Mouse (Mus musculus): ENCODE data around the gene Olfr441. TPM values are rescaled to one million over a fixed set of nuclear protein-coding genes. Genes with fewer than 3 reads are reported as not detected.
A peak's percentile ranks its signal among the peaks of the same experiment; 100 is the strongest.
"Not testable (repeated sequence)": the region's sequence is repeated elsewhere in the genome, so short reads cannot be mapped to it uniquely, and the experiment has no call there.

Olfr441 gene
- total RNA-seq (2021) = not detected

DNA sequence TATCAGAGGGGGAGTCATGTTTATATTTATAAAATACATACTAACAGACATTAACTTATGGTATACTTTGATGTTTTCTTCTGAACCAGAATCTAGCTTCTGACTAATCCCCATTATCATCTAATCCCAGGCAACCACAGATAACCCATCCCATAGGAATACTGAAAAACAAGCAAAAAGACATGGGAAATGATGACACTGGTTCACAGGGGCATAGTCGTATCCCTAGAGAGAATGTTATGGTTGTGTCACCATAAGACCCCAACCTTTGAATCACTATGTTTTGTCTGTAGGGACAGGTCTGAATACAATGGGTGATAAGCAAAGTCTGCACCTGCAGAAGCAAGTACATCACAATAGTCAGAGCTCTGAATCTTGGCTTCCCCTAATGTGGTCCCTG lies at the start of gene Olfr441:
Olfr441 (plus strand) TSS at position 301 of the 400 bp plus-strand sequence.
- intact Hi-C loops (cut with DNase I) = not testable (repeated sequence)

DNA sequence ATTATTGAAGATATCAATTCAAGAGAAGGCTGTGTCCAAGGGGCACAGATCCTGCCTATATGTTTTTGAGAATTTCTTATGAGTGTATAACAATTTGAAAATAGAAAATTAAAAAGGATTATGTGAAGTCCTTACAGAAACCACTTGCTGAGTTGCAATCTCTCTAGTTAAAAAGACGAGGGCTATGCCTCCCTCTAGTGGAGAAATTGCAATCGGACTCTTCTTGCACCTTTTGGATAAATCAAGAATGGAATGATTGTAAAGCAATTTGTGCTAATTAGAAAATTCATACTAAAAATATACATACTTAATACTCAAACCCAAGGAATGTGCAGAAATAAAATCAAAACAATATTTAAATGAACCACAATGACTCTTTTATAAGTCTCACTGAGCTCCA lies 27.4 kb upstream of the Olfr441 start:
- no peak for DNase-seq
- intact Hi-C loops (cut with DNase I) = no loop called here

More for the DNA sequence above, at the start of gene Olfr441:
- DNase-seq = not testable (repeated sequence)

DNA sequence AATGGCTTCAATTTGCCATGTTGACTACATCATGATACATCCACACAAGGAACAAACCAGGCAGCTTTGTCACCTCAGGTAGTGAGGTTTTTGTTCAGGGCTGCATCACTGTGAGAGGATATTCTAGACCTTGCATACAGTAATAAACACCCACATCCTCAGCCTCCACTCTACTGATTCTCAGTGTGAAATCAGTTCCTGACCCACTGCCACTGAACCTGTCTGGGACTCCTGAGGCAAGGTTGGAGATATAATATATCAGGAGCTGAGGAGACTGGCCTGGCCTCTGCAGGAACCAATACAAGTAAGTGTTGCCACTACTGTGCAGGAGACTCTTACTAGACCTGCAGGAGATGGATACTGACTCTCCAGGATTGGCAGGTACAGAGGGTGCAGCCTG lies 24.8 kb upstream of the Olfr441 start:
- intact Hi-C loops (cut with DNase I) = not testable (repeated sequence)

DNA sequence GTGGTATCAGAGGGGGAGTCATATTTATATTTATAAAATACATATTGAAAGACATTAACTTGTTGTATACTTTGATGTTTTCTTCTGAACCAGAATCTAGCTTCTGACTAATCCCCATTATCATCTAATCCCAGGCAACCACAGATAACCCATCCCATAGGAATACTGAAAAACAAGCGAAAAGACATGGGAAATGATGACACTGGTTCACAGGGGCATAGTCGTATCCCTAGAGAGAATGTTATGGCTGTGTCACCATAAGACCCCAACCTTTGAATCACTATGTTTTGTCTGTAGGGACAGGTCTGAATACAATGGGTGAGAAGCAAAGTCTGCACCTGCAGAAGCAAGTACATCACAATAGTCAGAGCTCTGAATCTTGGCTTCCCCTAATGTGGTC lies 40.1 kb downstream of the Olfr441 start, which contains the start of gene Olfr237-ps1:
Olfr237-ps1 (plus strand) TSS at position 301 of the 400 bp plus-strand sequence.
- intact Hi-C loops (cut with DNase I) = not testable (repeated sequence)

More for the DNA sequence above, 24.8 kb upstream of the Olfr441 start:
- DNase-seq = not testable (repeated sequence)

DNA sequence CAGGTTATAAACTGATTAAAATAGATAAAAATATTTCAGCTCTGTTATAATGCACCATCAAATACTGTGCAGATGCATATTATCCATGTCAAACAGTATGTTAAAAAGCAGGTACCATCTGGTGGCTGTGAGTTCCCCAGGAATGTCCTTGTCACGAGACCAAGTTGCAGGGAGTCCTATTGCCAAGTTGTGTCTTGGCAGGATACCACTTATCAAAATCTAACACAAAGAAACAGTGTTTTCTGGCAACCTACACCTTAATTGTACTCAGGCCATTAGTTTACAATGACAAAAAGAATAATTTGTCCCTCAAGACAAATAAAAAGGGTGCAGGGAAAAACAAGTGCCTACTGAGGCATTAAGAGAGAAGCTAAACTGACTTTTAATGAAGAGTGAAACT lies 53.3 kb downstream of the Olfr441 start:
- intact Hi-C loops (cut with DNase I) = no loop called here
- no peak for DNase-seq

More for the DNA sequence above, 40.1 kb downstream of the Olfr441 start, which contains the start of gene Olfr237-ps1:
- DNase-seq = not testable (repeated sequence)

DNA sequence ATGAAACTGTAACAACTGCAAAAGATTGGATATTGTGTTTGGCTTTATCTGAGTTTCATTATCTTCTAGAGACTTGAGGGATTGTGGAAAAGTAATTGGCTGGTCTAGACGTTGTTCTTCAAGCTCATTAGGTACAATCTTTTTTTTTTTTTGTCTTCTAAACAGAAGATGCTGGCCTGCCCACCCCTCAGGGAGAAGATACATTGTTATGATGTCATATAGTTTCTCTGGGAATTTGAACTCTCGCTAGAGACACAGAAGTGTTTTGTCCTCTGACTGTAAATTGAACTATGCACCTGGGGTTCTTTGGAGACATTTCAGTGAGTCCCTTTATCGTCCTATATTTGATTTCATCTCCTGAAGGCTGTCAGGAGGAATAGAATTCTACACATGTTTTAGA lies 56.8 kb downstream of the Olfr441 start, which contains the start of gene Olfr437:
Olfr437 (plus strand) TSS at position 301 of the 400 bp plus-strand sequence.
- intact Hi-C loops (cut with DNase I) = no loop called here
- no peak for DNase-seq

DNA sequence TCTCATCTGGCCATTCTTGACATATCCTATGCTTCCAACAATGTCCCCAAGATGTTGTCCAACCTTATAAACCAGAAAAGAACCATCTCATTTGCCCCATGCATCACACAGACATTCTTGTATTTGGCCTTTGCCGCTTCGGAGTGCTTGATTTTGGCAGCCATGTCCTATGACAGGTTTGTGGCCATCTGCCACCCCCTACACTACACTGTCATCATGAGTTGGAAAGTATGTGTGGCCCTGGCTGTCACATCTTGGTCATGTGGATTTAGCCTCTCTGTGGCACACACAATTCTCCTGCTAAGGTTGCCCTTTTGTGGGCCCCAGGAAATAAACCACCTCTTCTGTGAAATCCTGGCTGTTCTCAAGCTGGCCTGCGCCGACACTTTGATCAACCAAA lies 61.1 kb downstream of the Olfr441 start:
- peak; percentile 34 for DNase-seq
- intact Hi-C loops (cut with DNase I) = no loop called here

Other genes starting within 250 kb of the Olfr441 start
- gene Olfr448, start 215.9 kb upstream of the Olfr441 start, total RNA-seq (2021) = not detected
- not detected for gene Olfr447, start 197.5 kb upstream of the Olfr441 start, total RNA-seq (2021)
- not detected for gene Olfr446, start 185.0 kb upstream of the Olfr441 start, total RNA-seq (2021)
- not detected for gene Olfr444, start 157.3 kb upstream of the Olfr441 start, total RNA-seq (2021)
- under 1 TPM in 1 of 2 experiments, not detected in 1; 0.14 TPM for gene Olfr237-ps1, start 40.2 kb downstream of the Olfr441 start, total RNA-seq (2021)
- not detected for gene Olfr437, start 56.9 kb downstream of the Olfr441 start, total RNA-seq (2021)
- gene Olfr13, start 65.8 kb downstream of the Olfr441 start, total RNA-seq (2021) = not detected
- gene Olfr435, start 90.8 kb downstream of the Olfr441 start, total RNA-seq (2021) = not detected
- not detected for gene Olfr434, start 106.7 kb downstream of the Olfr441 start, total RNA-seq (2021)
- gene Olfr47, start 125.2 kb downstream of the Olfr441 start, total RNA-seq (2021) = not detected
- 1 to 10 TPM; 5.8 to 6.7 TPM for gene Arhgef5, start 159.2 kb downstream of the Olfr441 start, total RNA-seq (2021)
- gene Nobox, start 203.2 kb downstream of the Olfr441 start, total RNA-seq (2021) = not detected